Mouse (Mus musculus) midbrain, embryonic 14.5 days (tissue): ENCODE data around the gene Ptpn22. TPM values are rescaled to one million over a fixed set of nuclear protein-coding genes. Genes with fewer than 3 reads are reported as not detected.

Experiments used
- ATAC-seq: fragments of 200-750 bp; cut with Nextera tagmentation; 2 replicates; pipeline ENCODE4 v1.8.0; 2017; ENCODE audit warnings: moderate number of reproducible peaks, moderate library complexity; ENCODE audit not compliant: low FRiP score, low TSS enrichment
- DNase-seq: peaks from one replicate; pipeline ENCODE4 v3.0.0-alpha.2; 2015
- H3K27ac ChIP-seq: fragments of 300-500 bp; sonication (generic); replicated peaks from 2 replicates; pipeline ENCODE4 v1.5.1; 2014; ENCODE audit warnings: mild to moderate bottlenecking, low read depth, low read length, moderate library complexity
- H3K27me3 ChIP-seq: fragments of 300-500 bp; sonication (generic); 2 replicates; pipeline ENCODE4 v1.6.1; 2014; ENCODE audit warnings: low read length, control low read depth, mixed read lengths; ENCODE audit not compliant: control insufficient read depth, insufficient read depth
- H3K36me3 ChIP-seq: fragments of 300-500 bp; sonication (generic); 2 replicates; pipeline ENCODE4 v1.6.1; 2014; ENCODE audit warnings: low read length, control low read depth; ENCODE audit not compliant: control insufficient read depth, insufficient read depth
- H3K4me1 ChIP-seq: fragments of 300-500 bp; sonication (generic); 2 replicates; pipeline ENCODE4 v1.6.1; 2014; ENCODE audit warnings: mild to moderate bottlenecking, antibody characterized with exemption, low read length, control low read depth; ENCODE audit not compliant: control insufficient read depth, insufficient read depth
- H3K4me2 ChIP-seq: fragments of 300-500 bp; sonication (generic); 2 replicates; pipeline ENCODE4 v1.6.1; 2014; ENCODE audit warnings: mild to moderate bottlenecking, low read length, moderate library complexity
- H3K4me3 ChIP-seq: fragments of 300-500 bp; sonication (generic); replicated peaks from 2 replicates; pipeline ENCODE4 v1.5.1; 2014; ENCODE audit warnings: low read depth, low read length
- H3K9ac ChIP-seq: fragments of 300-500 bp; sonication (generic); replicated peaks from 2 replicates; pipeline ENCODE4 v1.6.1; 2014; ENCODE audit warnings: mild to moderate bottlenecking, low read length, moderate library complexity
- H3K9me3 ChIP-seq: fragments of 300-500 bp; sonication (generic); 2 replicates; pipeline ENCODE4 v1.6.1; 2016; ENCODE audit warnings: low read length, control low read depth, mixed read lengths; ENCODE audit not compliant: control insufficient read depth
- WGBS: fragments of 180-500 bp; shearing (Covaris S2); extraction: QIAGEN DNeasy Blood & Tissue Kit; methylation state at CpG from one replicate; pipeline ENCODE4 v1.1.7; 2014; 5-methylcytosine and 5-hydroxymethylcytosine counted together
- polyA plus RNA-seq: library from polyadenylated mRNA; unstranded; fragments of >200 nt; fragmentation: Nextera tagmentation; extraction: Ambion mirVana; gene quantifications from 2 replicates; pipeline ENCODE4 v1.2.1, GENCODE M21; 2014

The Ptpn22 gene
- polyA plus RNA-seq, 1 experiment from 2014 or later = 0.26 TPM

GRCm38 (mm10) chr3:103913451-103913961, 53.9 kb downstream of the Ptpn22 start:
- ATAC-seq = 0 out of 2 replicates have a peak, but pooled peaks have one; percentile 1
- peak overlapping the region; percentile 95 for H3K27ac ChIP-seq
- H3K9me3 ChIP-seq = no peaks in the 10 kb centered on the region
- 9% methylated on average over 11 of the region's 11 CpGs for WGBS
- peak overlapping the region; percentile 95 for H3K4me3 ChIP-seq
- H3K9ac ChIP-seq = peak overlapping the region; percentile 49
- H3K36me3 ChIP-seq = no peaks in the 10 kb centered on the region
- H3K4me1 ChIP-seq = peaks cover 18% of the 10 kb centered on the region
- no peaks in the 10 kb centered on the region for H3K27me3 ChIP-seq
- DNase-seq = peak; percentile 14
- peak overlapping the region; percentile 84 for H3K4me2 ChIP-seq

DNA sequence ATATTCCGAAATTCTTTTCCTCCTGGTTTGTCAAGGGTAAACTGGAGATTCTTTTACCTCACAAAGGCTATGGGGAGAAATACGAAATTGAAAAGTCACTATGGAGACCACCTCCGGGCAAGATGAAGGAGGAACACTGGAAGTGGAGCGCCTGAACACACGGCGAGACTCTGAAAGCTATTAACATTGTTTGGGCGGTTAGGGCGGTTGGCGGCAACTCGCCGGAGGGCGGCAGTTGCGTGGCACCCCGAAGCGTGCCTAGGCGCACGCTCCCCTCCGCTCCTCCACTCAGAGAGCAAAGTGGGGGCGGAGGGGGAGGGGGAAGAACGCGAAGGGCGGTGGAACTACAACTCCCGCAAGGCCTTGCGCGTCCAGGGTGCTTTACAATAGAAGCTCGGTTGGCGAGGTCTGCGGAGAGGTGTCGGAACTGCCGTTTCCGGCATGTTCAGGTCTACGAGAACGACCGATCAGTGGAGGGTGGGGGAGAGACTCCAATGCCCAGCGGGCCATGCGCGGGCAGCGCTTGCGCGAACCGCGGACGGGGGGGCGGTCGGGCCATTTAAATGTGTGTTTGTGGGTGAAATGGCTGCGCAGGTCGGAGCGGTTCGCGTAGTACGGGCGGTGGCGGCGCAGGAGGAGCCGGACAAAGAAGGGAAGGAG, 54.5 kb downstream of the Ptpn22 start, which contains the start of gene Rsbn1:
Gene Rsbn1 (plus strand): TSS at position 111 of the 660 bp plus-strand sequence.
- H3K9ac ChIP-seq = peak within 1 kb of the TSS; percentile 94
- no peaks in the 10 kb centered on the region for H3K9me3 ChIP-seq
- H3K36me3 ChIP-seq = no peaks in the 10 kb centered on the region
- no peaks in the 10 kb centered on the region for H3K27me3 ChIP-seq
- DNase-seq = peak; percentile 99
- peak within 1 kb of the TSS; percentile 95 for H3K4me3 ChIP-seq
- H3K27ac ChIP-seq = peak within 1 kb of the TSS; percentile 95
- under 1% methylated on average over 55 of the region's 55 CpGs for WGBS
- peak within 1 kb of the TSS; percentile 84 for H3K4me2 ChIP-seq
- peak; percentile 100 for ATAC-seq
- peaks cover 18% of the 10 kb centered on the region for H3K4me1 ChIP-seq

- peak overlapping the region; percentile 95 for H3K27ac ChIP-seq
- peak; percentile 55 for ATAC-seq
- no peaks in the 10 kb centered on the region for H3K9me3 ChIP-seq
- H3K27me3 ChIP-seq = no peaks in the 10 kb centered on the region
- DNase-seq = peak; percentile 66
- peak overlapping the region; percentile 94 for H3K9ac ChIP-seq
- no peaks in the 10 kb centered on the region for H3K36me3 ChIP-seq
- H3K4me1 ChIP-seq = peaks cover 18% of the 10 kb centered on the region
- under 1% methylated on average over 53 of the region's 60 CpGs for WGBS
- peak overlapping the region; percentile 84 for H3K4me2 ChIP-seq
- H3K4me3 ChIP-seq = peak overlapping the region; percentile 95
These were observed 55.3 kb downstream of the Ptpn22 start for GRCm38 (mm10) chr3:103914732-103915508.

DNA sequence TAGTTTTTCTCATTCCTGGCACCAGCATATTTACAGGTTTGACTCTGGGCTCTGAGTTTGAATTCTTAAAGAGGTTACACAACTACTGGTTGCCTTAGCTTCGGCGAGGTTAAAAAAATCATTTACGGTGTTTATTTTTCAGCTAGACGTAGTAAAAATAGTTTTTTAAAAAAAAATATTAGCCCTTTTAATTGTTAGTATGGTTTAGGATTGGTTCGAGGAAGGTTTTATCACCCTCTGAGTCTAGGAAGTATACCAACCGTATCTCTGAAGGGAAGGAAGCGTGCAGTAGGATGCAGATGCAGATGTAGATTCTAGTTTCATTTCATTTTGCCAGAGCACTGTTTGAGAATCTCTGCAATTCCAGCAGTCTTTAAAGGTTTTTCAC, 55.9 kb downstream of the Ptpn22 start:
- H3K4me1 ChIP-seq = peaks cover 18% of the 10 kb centered on the region
- ATAC-seq = no peak
- 7% methylated on average over 7 of the region's 7 CpGs for WGBS
- H3K4me3 ChIP-seq = peak overlapping the region; percentile 95
- H3K36me3 ChIP-seq = no peaks in the 10 kb centered on the region
- no peaks in the 10 kb centered on the region for H3K27me3 ChIP-seq
- H3K9me3 ChIP-seq = no peaks in the 10 kb centered on the region
- no peak for DNase-seq
- H3K27ac ChIP-seq = no peak overlapping the region
- H3K4me2 ChIP-seq = peak overlapping the region; percentile 84
- H3K9ac ChIP-seq = peak overlapping the region; percentile 94

DNA sequence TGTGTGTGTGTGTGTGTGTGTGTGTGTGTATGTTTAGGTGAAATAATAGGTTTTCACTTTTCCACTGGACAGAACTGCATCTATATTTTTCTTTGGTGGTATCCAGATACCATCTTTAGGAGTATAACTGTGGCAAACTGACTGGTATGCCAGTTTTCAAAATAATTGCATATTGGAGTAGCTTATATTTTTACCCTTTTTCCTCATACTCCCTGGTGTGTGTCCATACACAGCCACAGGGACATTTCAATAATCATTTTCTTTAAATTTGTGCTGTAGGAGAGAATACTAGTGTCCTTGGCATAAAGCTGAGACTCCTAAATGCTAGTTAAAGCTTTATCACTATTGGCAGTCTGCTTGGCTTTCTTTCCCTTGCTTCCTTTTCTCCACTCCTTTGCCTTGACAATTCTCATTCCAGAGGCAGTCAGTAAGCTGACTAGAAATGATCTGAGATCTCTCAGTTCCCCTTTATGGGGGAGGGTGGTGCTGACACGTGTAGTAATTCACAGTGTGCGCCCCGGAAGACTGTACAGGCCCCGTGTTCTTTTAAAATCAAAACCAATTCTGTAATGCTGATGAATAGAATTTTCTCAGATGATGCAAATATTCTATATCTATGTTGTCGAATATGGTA, 56.7 kb downstream of the Ptpn22 start:
- H3K9ac ChIP-seq = peak overlapping the region; percentile 45
- ATAC-seq = no peak
- peaks cover 18% of the 10 kb centered on the region for H3K4me1 ChIP-seq
- no peaks in the 10 kb centered on the region for H3K9me3 ChIP-seq
- H3K4me2 ChIP-seq = peak overlapping the region; percentile 84
- no peak overlapping the region for H3K27ac ChIP-seq
- H3K27me3 ChIP-seq = no peaks in the 10 kb centered on the region
- peak; percentile 20 for DNase-seq
- peak overlapping the region; percentile 95 for H3K4me3 ChIP-seq
- 46% methylated on average over 5 of the region's 5 CpGs for WGBS
- H3K36me3 ChIP-seq = no peaks in the 10 kb centered on the region

DNA sequence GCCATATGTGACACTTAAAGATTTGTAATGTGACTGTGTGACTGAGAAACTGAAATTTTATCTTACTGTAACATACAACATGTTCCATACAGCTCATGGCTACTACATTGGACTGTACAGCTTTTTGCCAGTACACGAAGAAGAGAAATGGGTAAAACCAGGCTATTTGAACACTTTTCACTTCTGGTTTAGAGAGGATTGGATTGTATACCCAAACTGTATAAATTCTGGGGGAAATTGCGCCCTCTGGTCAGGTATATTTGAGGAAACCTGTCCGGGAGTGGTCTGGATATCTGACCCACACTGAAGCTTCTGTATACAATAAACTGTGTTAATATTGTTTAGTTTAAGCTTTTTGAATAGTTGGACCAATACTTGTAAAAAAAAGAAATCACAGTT, 57.2 kb downstream of the Ptpn22 start:
- Histone ChIP-seq H3K27me3 (no peaks in the 10 kb centered on the region), H3K4me2 (peak overlapping the region; percentile 84), H3K9me3 (no peaks in the 10 kb centered on the region), H3K27ac (no peak overlapping the region), H3K9ac (peak overlapping the region; percentile 45), H3K4me3 (peak overlapping the region; percentile 95), H3K36me3 (no peaks in the 10 kb centered on the region), H3K4me1 (peaks cover 18% of the 10 kb centered on the region)
- 77% methylated on average over 3 of the region's 3 CpGs for whole genome bisulfite sequencing
- no peak for DNase-seq
- ATAC-seq = no peak

- WGBS = 98% methylated on average over 1 of the region's 1 CpGs
These were observed 60.5 kb downstream of the Ptpn22 start for GRCm38 (mm10) chr3:103920094-103920493.

DNA sequence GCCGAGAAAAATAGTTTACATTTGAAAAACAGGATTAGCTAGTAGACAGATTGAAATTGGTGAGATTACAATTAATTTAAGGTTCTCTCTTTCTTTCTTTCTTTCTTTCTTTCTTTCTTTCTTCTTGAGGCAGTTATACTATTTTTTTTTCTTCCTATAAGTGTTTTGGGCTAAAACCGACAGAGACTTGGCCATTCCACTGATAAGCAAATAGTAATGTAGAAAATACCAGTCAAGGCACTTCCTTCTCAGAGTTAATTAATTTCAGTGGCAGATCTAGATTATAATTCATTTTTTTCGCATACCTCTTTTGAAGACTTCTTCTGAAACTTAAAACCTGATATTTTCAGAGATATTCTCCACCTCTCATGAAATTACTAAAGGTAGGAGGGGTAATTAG, 65.7 kb downstream of the Ptpn22 start:
- H3K36me3 ChIP-seq = peaks cover 8% of the 10 kb centered on the region; the same call in 1 of the 2 replicates
- H3K4me1 ChIP-seq = peaks cover 13% of the 10 kb centered on the region; the same call in 1 of the 2 replicates
- no peak overlapping the region for H3K4me3 ChIP-seq
- H3K9me3 ChIP-seq = no peaks in the 10 kb centered on the region
- no peak overlapping the region for H3K9ac ChIP-seq
- ATAC-seq (no peak), DNase-seq (no peak)
- H3K4me2 ChIP-seq = no peak overlapping the region
- H3K27me3 ChIP-seq = no peaks in the 10 kb centered on the region
- H3K27ac ChIP-seq = no peak overlapping the region
- 59% methylated on average over 3 of the region's 3 CpGs for WGBS

More at GRCm38 (mm10) chr3:103920094-103920493, 60.5 kb downstream of the Ptpn22 start:
- Histone ChIP-seq H3K9ac (no peak overlapping the region), H3K27me3 (no peaks in the 10 kb centered on the region), H3K9me3 (no peaks in the 10 kb centered on the region), H3K27ac (no peak overlapping the region), H3K36me3 (no peaks in the 10 kb centered on the region), H3K4me1 (peaks cover 24% of the 10 kb centered on the region), H3K4me3 (no peak overlapping the region), H3K4me2 (no peak overlapping the region)
- ATAC-seq (no peak), DNase-seq (no peak)
